ENCODE assay signal across 8 mouse cellular contexts in the genomic region with DNA sequence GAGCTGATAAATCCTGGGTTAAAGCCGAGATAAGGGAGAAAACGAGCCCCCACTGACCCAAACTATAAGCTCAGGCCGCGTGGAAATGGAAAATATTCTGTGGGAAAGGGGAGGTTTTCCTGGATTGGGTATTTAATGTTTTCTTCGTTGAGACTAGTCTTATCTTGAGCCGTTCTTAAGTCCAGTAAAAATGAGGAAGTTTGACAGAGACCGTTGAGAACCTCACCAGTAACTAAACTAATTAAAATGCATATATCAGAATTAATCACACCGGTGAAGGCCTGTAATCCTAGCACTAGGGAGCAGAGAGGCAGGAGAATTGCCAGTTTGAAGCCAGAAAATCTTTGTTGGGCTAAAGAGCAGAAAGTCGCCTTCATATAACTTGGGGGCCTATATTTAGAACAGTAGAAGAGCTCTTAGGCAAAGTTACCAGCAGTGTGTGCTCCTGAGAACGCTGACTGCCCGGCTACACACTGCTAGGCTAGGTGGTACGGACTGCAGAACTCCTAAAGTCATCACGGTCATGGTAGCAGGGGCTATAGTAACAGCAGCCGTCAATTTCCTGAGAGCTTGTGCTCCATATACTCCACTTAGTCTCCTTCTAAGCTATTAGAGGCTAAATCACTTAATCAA.
DNase-seq lines count a peak whose midpoint lies in the region; ATAC-seq lines count a peak whose summit lies in the region.
"Had no signal": no experiment of that assay in that cellular context is flagged by ENCODE, and none has a peak within 500 bp of the region (broad histone marks: within the 10 kb centered on the region; RNA-seq: fewer than 3 reads in every experiment).

No protein-coding gene starts in this region.

- ATAC-seq in kidney, embryonic 16.5 days (ENCODE audit: low FRiP score, low TSS enrichment), result no peak
- peak; percentile 9; the same call in 1 of the 2 replicates for ATAC-seq in forebrain, embryonic 13.5 days
- ATAC-seq in limb, embryonic 12.5 days (ENCODE audit: insufficient number of reproducible peaks, insufficient read depth, low FRiP score, low TSS enrichment, low read depth), result no peak
- ATAC-seq in neural tube, embryonic 15.5 days (ENCODE audit: low FRiP score), result no peak
- no peak for ATAC-seq in erythroid progenitor cell, adult 5-6 weeks (replicated peaks; ENCODE audit: low FRiP score, poor library complexity, severe bottlenecking)

- peak overlapping the region; percentile 49 for H3K4me2 ChIP-seq in kidney, embryonic 16.5 days (replicated peaks; ENCODE audit: low read depth, low read length)
- peak overlapping the region; percentile 32 for H3K4me2 ChIP-seq in forebrain, embryonic 13.5 days
- peak overlapping the region; percentile 57 for H3K4me2 ChIP-seq in limb, embryonic 12.5 days
- peak overlapping the region; percentile 55 for H3K4me2 ChIP-seq in neural tube, embryonic 15.5 days

- no peaks in the 10 kb centered on the region for H3K9me3 ChIP-seq in kidney, embryonic 16.5 days (ENCODE audit: low read length)
- H3K9me3 ChIP-seq in forebrain, embryonic 13.5 days (replicated peaks), result no peaks in the 10 kb centered on the region
- no peaks in the 10 kb centered on the region for H3K9me3 ChIP-seq in limb, embryonic 12.5 days
- no peaks in the 10 kb centered on the region for H3K9me3 ChIP-seq in neural tube, embryonic 15.5 days (replicated peaks)

- no peak overlapping the region; the same call in 1 of the 2 replicates for H3K9ac ChIP-seq in kidney, embryonic 16.5 days (replicated peaks; ENCODE audit: low read length)
- H3K9ac ChIP-seq in forebrain, embryonic 13.5 days, result peak overlapping the region; percentile 22; the same call in 1 of the 2 replicates
- H3K9ac ChIP-seq in limb, embryonic 12.5 days (replicated peaks), result no peak overlapping the region; the same call in 1 of the 2 replicates
- no peak overlapping the region for H3K9ac ChIP-seq in neural tube, embryonic 15.5 days (replicated peaks)

- H3K27me3 ChIP-seq in kidney, embryonic 16.5 days (ENCODE audit: insufficient read depth, low read length), result no peaks in the 10 kb centered on the region
- H3K27me3 ChIP-seq in forebrain, embryonic 13.5 days, result no peaks in the 10 kb centered on the region
- H3K27me3 ChIP-seq in limb, embryonic 12.5 days, result 0 out of 2 replicates have a peak, but pooled peaks cover 2% of the 10 kb centered on the region
- H3K27me3 ChIP-seq in neural tube, embryonic 15.5 days (replicated peaks), result no peaks in the 10 kb centered on the region

- peaks cover 34% of the 10 kb centered on the region for H3K4me1 ChIP-seq in kidney, embryonic 16.5 days (ENCODE audit: insufficient read depth, low read length)
- H3K4me1 ChIP-seq in forebrain, embryonic 13.5 days, result peaks cover 21% of the 10 kb centered on the region
- H3K4me1 ChIP-seq in limb, embryonic 12.5 days (replicated peaks), result peaks cover 40% of the 10 kb centered on the region
- H3K4me1 ChIP-seq in neural tube, embryonic 15.5 days, result peaks cover 15% of the 10 kb centered on the region

- no peak for DNase-seq in kidney, postnatal 25 days
- no peak for DNase-seq in frontal cortex, adult 2 months (ENCODE audit: extremely low spot score in 1 of 2, low spot score in 1 of 2)
- DNase-seq: thymus, postnatal 36 days had no signal

- H3K36me3 ChIP-seq in kidney, embryonic 16.5 days (ENCODE audit: insufficient read depth, low read length), result peaks cover 7% of the 10 kb centered on the region
- peaks cover 10% of the 10 kb centered on the region for H3K36me3 ChIP-seq in forebrain, embryonic 13.5 days (ENCODE audit: poor library complexity, severe bottlenecking)
- H3K36me3 ChIP-seq in limb, embryonic 12.5 days, result no peaks in the 10 kb centered on the region
- H3K36me3 ChIP-seq in neural tube, embryonic 15.5 days, result no peaks in the 10 kb centered on the region

- 20% methylated on average over 14 of the region's 14 CpGs for WGBS in kidney, embryonic 16.5 days
- 40% methylated on average over 14 of the region's 14 CpGs for WGBS in forebrain, embryonic 13.5 days
- WGBS in limb, embryonic 12.5 days, result 34% methylated on average over 14 of the region's 14 CpGs
- WGBS in neural tube, embryonic 15.5 days, result 46% methylated on average over 14 of the region's 14 CpGs

- peak overlapping the region; percentile 11; the same call in 1 of the 2 replicates for H3K4me3 ChIP-seq in kidney, embryonic 16.5 days (ENCODE audit: low read length)
- no peak overlapping the region for H3K4me3 ChIP-seq in forebrain, embryonic 13.5 days
- peak overlapping the region; percentile 26; the same call in 1 of the 2 replicates for H3K4me3 ChIP-seq in limb, embryonic 12.5 days (replicated peaks)
- no peak overlapping the region; the same call in 1 of the 2 replicates for H3K4me3 ChIP-seq in neural tube, embryonic 15.5 days (replicated peaks)

- peak overlapping the region; percentile 80 for H3K27ac ChIP-seq in kidney, embryonic 16.5 days (ENCODE audit: low read length)
- H3K27ac ChIP-seq in forebrain, embryonic 13.5 days, result no peak overlapping the region
- peak overlapping the region; percentile 82 for H3K27ac ChIP-seq in limb, embryonic 12.5 days
- no peak overlapping the region for H3K27ac ChIP-seq in neural tube, embryonic 15.5 days (replicated peaks)

Comparison
In these comparisons a context has a peak if more than half of its experiments do, and no peak if none do; other contexts are left out.
1. H3K27ac ChIP-seq: peak in kidney, embryonic 16.5 days (single experiment) and limb, embryonic 12.5 days (single experiment); none in forebrain, embryonic 13.5 days (single experiment) and neural tube, embryonic 15.5 days (single experiment).
2. H3K4me3 ChIP-seq: peak in kidney, embryonic 16.5 days (single experiment) and limb, embryonic 12.5 days (single experiment); none in forebrain, embryonic 13.5 days (single experiment) and neural tube, embryonic 15.5 days (single experiment).
3. Peak in every context shown above with its lines, with median percentiles within 50 percentile points of each other: H3K4me2 ChIP-seq.